Mouse (Mus musculus) cerebellum, postnatal 36 days (tissue): ENCODE measurements around the gene Polg2.
"Not testable (repeated sequence)": the region's sequence is repeated elsewhere in the genome, so short reads cannot be mapped to it uniquely, and the experiment has no call there.

ENCODE experiments used
- DNase-seq, 2 experiments: peaks; one replicate each; pipeline ENCODE4 v3.0.0; 2021 to 2022; ENCODE audit warnings: mixed read lengths in 2 of 2

Gene Polg2

DNA sequence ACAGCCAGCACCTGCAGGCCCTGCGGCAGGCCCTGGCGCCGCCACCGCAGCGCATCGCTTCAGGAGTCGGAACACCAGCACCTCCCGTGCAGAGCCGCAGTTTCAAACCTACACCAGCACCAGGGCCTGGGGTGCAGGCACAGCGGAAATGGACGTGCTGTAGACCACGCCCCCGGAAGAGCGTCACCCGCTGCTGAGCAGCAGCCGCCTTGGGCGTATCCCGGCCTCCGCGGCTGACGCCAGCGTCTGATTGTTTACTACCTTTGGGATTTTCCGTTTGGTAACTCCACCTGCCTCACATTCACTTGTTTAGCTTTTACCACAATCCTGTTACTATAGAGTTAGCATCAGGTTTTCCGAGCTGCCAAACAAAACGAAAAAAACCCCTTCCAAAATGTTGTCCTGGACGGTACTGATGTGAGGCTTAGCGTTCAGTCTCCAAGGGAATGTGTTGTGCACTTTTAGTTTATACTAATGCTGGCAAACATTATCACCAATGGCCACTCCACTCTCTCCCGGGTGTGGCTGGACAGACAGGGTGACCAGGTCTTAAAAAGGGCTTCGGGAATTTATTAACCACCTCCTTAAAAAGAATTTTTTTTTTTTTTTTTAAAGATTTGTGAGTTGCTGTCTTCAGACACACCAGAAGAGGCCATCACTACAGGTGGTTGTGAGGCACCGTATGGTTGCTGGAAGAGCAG, at the start of gene Polg2:
Gene Polg2 (minus strand): TSS at position 150 of the 701 bp plus-strand sequence.
- peak; percentile 84 to 86 for DNase-seq

GRCm38 (mm10) chr11:106828079-106828478, 48.7 kb upstream of the Polg2 start:
- no peak for DNase-seq

GRCm38 (mm10) chr11:106824403-106824802, 45.1 kb upstream of the Polg2 start:
- no peak for DNase-seq

GRCm38 (mm10) chr11:106823741-106824140, 44.4 kb upstream of the Polg2 start:
- no peak for DNase-seq

- peak; percentile 89 to 91 for DNase-seq
These were observed 43.6 kb upstream of the Polg2 start for GRCm38 (mm10) chr11:106822911-106823310.

DNA sequence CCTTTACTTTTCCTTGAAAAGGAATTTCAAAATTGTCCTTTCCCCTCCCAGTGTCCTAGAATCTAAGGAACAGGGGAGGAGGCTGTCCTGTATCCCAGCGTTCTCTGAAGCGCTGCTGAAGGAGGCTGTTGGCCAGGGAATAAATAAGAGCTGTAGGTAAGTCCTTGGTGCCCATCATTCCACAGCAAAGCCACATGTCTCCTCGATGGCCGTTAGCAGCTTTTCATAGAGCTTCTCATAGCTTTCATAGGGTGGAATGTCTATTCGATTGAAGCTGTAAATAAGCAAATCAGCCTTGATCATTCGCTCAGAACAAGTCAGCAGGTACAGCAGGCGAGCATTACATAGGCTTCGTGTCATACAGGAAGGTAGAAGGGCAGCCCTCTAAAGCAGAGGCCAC, 43.2 kb upstream of the Polg2 start:
- DNase-seq, result peak in 1 of 2 experiments; percentile 72

DNA sequence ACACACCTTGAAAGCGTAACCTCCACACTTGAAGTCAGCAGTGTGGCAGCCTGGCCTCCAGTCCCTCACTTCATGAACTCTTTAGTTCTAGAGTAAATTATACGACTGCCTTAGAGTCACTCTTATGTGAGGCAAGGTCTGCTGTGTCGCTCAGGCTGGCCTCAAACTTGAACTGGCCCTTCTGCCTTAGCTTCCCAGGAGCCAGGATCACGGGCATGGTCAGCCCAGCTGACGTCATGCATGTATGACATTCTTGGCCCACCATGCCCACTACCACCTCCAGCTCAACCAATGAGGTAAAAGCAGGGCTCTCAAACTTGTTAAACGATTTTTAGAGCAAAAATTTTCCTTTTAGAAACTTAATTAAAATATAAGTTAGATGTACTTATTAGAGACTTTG, 42.1 kb upstream of the Polg2 start:
- DNase-seq, result no peak

- peak; percentile 56 to 66 for DNase-seq
These were observed 41.6 kb upstream of the Polg2 start for GRCm38 (mm10) chr11:106820972-106821371.

GRCm38 (mm10) chr11:106820252-106820651, 40.9 kb upstream of the Polg2 start:
- DNase-seq, result peak in 1 of 2 experiments; percentile 42

- peak; percentile 43 to 58 for DNase-seq
These were observed 40.3 kb upstream of the Polg2 start for GRCm38 (mm10) chr11:106819595-106819994.

DNA sequence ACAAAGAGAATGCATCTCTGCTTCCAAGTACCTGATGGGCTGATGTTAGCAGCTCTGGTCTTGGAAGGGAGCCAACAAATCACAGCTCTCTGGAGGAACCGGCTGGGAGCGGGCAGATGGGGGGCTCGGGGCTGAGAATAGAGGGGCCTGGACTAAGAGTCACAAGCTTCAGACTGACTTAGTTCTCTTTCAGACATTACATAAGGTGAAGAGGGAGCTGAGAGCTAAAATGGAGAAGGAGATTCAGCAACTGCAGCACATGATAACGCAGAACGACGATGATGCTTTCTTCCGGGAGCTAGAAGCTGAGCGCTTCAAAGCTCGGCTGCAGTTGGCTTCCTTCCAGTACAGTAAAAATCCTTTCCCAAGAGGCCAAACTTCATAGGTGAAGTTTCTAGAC, 39.0 kb upstream of the Polg2 start:
- DNase-seq, result no peak

- peak; percentile 86 to 87 for DNase-seq
These were observed 38.5 kb upstream of the Polg2 start for GRCm38 (mm10) chr11:106817808-106818207.

DNA sequence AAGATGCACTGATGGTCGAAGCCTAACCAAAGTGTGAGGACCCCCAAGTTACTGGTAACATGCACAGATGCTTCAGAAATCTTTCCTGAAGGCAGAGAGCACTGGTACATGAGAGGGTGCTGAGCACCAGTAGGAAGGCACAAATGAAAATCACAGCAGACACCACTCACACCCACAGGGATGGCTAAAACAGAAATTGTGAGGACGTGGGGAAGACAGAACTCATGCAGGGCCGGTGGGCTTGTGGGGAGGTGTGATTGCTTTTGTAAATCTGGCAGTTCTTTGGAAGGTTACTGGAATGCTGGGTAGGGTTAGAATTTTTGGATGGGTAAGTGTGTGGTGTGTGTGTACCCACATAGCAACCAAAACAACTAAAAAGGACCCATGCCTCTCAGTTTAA, 37.8 kb upstream of the Polg2 start:
- DNase-seq, result no peak

GRCm38 (mm10) chr11:106816316-106816715, 37.0 kb upstream of the Polg2 start:
- DNase-seq, result no peak

GRCm38 (mm10) chr11:106815761-106816160, 36.4 kb upstream of the Polg2 start:
- DNase-seq, result no peak

- no peak for DNase-seq
These were observed 36.0 kb upstream of the Polg2 start for GRCm38 (mm10) chr11:106815331-106815730.

GRCm38 (mm10) chr11:106814601-106815320, 35.4 kb upstream of the Polg2 start:
- peak; percentile 87 to 90 for DNase-seq

- DNase-seq, result no peak
These were observed 33.2 kb upstream of the Polg2 start for GRCm38 (mm10) chr11:106812410-106813136.

GRCm38 (mm10) chr11:106807442-106807841, 28.1 kb upstream of the Polg2 start:
- DNase-seq, result not testable (repeated sequence)

DNA sequence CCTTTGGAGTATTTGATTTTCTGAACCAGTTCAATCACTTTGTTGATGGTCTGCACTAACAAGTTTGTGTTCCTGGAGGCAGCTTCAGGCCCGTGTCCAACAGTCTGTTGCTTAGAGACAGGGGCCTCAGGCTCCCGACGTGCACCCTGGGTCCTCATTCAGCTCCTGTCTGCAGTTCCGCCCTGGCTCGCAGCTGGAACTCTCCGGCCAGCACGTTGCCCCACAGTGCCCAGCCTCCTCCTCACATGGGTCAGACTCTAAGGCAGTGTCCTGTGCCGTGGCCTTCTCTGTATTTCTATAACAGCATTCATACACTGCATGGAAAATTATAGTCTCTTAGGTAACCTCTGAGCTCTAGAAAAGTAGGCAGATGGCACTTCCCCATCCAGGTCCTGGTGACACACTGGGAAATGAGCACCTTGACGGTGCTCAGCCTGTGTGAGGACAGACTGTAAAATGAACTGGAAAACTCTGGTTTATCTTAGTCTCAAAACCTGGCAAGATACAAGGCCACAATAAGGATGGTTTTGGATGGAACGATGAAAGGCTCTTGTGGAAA, 22.8 kb upstream of the Polg2 start:
- DNase-seq, result peak in 1 of 2 experiments; percentile 37

GRCm38 (mm10) chr11:106795679-106796078, 16.3 kb upstream of the Polg2 start:
- no peak for DNase-seq

DNA sequence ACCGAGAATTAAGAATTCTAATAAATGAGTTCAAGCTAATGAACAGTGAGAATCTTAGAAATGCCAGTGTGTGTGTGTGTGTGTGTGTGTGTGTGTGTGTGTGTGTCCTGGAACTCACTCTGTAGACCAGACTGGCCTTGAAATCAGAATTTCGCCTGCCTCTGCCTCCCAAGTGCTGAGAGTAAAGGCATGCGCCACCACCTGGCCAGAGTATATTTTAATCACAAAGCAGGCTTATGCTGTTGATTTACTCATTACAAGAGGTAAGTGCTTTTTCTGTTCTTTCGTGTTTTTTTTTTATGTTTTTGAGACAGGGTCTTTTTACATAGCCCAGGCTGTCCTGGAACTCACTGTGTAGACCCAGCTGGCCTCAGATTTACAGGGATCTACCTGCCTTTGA, 14.5 kb upstream of the Polg2 start:
- DNase-seq, result no peak

DNA sequence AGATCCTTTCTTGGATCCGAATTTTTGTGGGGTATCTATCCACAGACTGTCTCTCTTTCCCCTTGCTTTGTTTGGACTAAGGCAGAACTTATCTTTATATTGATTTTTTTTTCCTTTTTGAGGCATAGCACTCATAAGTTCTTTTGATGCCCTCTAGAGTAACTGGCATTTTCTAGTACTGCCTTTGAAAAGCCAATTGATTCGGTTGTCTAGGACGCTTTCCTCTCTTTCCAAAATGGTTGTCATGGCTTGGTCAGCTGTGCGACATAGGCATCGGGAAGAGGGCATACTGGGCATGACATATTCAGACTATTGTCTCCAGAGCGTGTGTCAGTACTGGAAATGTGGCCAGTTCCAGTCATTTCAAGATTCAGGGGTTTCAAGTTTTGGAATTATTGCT, 10.3 kb upstream of the Polg2 start:
- DNase-seq, result peak in 1 of 2 experiments; percentile 35
